Mouse (Mus musculus) kidney, postnatal 25 days (tissue): Measurements from ENCODE around the gene Akap14.
A peak's percentile ranks its signal among the peaks of the same experiment; 100 is the strongest.
"Not testable (repeated sequence)": the region's sequence is repeated elsewhere in the genome, so short reads cannot be mapped to it uniquely, and the experiment has no call there.

Experiments used
- DNase-seq, 2 experiments: peaks; one replicate each; pipeline ENCODE4 v3.0.0; 2021; ENCODE audit warnings: mixed read lengths in 2 of 2

The Akap14 gene

DNA sequence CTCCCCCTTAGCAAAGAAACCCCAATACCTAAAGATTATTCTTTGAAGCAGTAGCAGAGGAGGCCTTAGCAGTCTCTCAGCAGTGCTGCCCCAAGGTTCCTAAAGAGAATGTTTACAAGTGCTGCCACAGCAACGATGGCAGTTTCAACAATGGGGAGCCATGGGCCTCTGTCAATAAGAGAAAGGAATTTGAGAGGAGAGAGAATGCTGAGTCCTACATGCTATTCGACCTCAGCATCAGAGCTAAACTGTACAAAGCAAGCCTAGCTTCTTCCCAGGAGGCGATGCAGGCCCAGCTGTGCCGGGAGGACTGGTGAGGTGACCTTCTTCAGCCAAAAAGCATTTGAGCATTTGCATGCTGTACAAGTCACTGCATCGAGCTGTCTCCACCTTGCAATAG is at the start of gene Akap14:
Gene Akap14 (minus strand): TSS at position 101 of the 400 bp plus-strand sequence.
- DNase-seq: no peak

GRCm38 (mm10) chrX:37210941-37211340 is 42.3 kb upstream of the Akap14 start, which contains the start of gene Gm9:
Gene Gm9, minus strand, starts transcription at chrX:37211041.
- no peak for DNase-seq

DNA sequence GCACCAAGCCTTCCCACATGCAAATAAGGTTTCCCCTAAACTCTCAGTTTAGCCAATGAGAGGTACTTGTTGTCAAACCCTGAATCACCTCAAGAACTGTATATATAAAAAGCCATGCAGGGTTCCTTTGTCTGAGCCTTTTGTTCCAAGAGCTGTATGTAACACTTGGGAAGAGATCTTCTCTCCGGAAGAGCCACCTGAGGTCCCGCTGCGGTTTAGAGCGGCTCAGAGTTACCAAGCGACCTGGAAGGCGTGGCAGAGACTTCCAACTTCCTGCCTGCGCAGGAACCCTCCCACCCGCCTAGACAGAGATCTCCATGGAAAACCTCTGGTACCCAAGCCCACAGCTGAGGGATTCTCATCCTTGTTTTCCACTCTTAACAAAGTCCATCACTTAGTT is 30.0 kb upstream of the Akap14 start:
- DNase-seq: no peak

DNA sequence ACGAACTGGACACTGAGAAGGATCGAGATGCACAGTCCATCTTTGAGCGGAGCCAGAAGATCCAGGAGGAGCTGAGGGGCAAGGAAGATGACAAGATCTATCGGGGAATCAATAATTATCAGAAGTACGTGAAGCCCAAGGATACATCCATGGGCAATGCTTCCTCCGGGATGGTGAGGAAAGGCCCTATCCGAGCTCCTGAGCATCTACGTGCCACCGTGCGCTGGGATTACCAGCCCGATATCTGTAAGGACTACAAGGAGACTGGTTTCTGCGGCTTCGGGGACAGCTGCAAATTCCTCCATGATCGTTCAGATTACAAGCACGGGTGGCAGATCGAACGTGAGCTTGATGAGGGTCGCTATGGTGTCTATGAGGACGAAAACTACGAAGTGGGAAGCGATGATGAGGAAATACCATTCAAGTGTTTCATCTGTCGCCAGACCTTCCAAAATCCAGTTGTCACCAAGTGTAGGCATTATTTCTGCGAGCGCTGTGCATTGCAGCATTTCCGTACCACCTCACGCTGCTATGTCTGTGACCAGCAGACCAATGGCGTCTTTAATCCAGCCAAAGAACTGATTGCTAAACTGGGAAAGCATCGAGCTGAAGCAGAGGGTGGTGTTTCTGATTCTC is 23.2 kb upstream of the Akap14 start:
- DNase-seq: peak in 1 of 2 experiments; percentile 40

DNA sequence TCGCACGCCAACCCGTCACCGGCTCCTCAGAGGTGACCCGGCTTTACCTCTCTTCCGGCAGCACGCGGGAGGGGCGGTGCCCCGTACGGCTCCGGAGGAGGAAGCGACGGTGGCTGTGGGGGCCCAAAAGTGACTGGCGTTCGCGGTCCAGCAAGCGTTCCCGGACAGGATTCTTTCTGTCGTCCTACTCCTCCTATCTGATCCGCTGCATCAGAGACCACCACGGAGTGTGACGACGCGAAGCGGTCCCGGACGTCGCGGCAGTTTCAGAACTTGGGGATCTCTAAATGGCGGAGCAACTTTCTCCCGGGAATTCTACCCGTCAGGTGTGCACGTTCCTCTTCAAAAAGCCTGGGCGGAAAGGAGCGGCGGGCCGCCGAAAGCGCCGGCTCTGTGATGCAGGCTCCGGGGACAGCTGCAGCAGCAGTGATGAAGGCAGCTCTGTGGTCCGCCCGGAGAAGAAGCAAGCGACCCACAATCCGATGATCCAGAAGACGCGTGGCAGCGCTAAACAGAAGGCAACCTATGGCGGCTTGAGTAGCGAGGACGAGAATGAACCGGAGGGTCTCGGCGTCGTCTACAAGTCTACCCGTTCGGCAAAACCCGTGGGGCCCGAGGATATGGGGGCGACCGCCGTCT is 22.6 kb upstream of the Akap14 start, which contains the start of the genes Ndufa1 and Rnf113a1:
Gene Ndufa1 (minus strand): TSS at position 59 of the 639 bp plus-strand sequence.
Gene Rnf113a1 (plus strand): TSS at position 141 of the 639 bp plus-strand sequence.
- peak; percentile 87 to 93 for DNase-seq

- DNase-seq: peak in 1 of 2 experiments; percentile 1
Measured at GRCm38 (mm10) chrX:37190755-37191104, 22.1 kb upstream of the Akap14 start.

DNA sequence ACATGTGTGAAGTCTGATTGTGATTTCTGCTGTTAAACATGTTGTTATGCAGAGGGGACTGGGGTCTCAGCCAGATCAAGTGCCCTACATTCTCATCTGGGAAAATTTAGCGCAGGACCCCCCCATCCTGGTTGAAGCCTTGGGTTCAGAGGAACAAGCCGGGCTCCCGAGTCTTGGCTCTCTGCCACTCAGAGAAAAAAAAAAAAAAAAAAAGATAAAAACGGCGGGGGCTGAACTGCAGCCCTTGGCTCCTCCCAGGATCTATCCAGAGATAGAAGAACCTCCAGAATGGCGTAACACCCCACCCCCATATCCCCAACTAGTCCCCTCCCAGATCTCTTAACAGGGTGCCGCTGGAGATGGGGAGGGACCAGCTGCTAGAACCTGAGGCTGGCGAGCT is 15.8 kb upstream of the Akap14 start:
- DNase-seq: not testable (repeated sequence)

- DNase-seq: peak in 1 of 2 experiments; percentile 59
Measured at GRCm38 (mm10) chrX:37167085-37167484, 1.6 kb downstream of the Akap14 start.

DNA sequence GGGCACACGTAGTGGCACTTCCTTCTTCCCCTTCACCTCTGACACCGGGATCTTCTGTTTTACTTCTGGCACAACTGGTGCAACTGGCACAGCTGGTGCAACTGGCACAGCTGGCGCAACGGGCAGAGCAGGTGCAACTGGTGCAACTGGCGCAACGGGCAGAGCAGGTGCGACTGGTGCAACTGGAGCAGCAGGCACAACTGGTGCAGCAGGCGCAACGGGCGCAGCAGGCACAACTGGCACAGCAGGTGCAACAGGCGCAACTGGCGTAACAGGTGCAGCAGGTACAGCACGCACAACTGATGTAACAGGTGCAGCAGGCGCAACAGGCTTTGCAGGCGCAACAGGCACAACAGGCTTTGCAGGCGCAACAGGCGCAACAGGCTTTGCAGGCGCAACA is 5.5 kb downstream of the Akap14 start:
- no peak for DNase-seq

GRCm38 (mm10) chrX:37161169-37161568 is 7.5 kb downstream of the Akap14 start:
- no peak for DNase-seq

DNA sequence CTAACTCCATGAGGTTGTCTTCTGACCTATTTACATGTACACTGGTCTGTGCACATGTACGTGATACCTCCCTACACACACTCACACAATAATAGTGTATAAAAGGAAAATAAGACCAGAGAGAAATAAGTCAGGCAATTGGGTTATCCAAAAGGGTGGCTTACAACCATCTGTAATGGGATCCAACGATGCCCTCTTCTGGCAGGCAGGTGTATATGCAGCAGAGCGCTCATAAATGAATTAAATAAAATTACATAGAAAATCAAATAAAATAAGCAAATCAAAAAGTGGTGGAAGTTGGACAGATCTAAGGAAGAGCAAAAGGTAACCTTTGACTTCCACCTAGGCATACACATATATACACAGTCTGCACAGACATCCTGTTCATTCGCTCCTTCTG is 10.8 kb downstream of the Akap14 start:
- no peak for DNase-seq

DNA sequence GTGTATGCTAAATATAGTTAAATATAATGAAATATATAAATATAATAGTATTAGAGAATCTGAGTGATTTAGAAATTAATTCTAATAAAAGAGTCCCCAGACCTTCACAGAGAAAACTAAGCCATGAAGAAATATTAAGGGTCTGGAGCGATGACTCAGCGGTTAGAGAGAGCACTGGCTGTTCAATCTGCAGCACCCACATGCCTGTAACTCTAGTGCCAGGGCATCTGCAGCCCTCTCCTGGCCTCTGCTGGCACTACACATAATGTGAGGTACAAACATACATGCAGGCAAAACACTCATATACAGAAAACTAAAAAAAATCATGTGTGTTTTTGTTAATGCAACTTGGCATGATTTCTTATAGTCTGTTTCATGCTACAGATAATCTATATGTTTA is 23.7 kb downstream of the Akap14 start:
- peak in 1 of 2 experiments; percentile 34 for DNase-seq

DNA sequence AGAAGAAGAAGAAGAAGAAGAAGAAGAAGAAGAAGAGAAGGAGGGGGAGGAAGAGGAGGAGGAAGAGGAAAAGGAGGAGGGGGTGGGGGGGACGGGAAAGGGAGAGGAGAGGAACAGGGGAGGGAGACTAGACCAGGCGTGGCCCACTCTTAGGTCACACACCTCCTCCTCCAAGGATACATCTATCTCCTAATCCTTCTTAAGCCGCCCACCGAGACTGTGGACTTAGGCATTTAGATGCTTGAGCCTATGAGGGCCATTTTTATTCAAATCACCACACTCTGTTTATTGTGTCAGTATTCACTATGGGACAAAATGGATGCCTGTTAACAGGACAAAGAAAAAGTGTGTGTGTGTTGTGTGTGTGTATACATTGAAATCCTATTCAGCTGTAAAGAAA is 24.1 kb downstream of the Akap14 start:
- not testable (repeated sequence) for DNase-seq

GRCm38 (mm10) chrX:37141732-37142131 is 26.9 kb downstream of the Akap14 start:
- DNase-seq: no peak

DNA sequence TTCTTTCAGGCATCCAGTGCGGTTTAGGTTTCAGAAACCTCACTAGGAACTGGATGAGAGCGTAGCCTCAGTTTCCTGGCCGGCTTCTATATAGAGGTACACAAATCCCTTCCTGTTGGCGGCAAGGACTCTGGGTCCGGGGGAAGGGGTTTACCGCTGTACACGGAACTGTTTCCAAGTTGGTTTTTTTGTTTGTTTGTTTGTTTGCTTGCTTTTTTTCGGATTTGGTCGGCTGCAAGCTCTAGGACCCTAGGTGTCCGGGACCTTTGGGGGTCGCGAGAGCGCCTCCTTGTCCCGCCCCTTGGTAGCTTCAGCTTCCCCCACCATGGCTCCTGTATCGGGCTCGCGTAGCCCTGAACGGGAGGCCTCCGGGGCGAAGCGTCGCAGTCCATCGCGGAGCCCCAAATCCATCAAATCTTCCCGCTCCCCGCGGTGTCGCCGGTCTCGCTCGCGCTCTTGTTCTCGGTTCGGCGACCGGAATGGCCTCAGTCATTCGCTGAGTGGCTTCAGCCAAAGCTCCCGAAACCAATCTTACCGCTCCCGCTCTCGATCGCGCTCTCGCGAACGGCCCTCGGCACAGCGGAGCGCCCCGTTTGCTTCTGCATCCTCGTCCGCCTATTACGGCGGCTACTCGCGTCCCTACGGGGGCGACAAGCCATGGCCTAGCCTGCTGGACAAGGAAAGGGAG is 41.8 kb downstream of the Akap14 start, which contains the start of gene Nkap:
Gene Nkap (plus strand): TSS at position 125 of the 688 bp plus-strand sequence.
- peak; percentile 75 to 77 for DNase-seq

DNA sequence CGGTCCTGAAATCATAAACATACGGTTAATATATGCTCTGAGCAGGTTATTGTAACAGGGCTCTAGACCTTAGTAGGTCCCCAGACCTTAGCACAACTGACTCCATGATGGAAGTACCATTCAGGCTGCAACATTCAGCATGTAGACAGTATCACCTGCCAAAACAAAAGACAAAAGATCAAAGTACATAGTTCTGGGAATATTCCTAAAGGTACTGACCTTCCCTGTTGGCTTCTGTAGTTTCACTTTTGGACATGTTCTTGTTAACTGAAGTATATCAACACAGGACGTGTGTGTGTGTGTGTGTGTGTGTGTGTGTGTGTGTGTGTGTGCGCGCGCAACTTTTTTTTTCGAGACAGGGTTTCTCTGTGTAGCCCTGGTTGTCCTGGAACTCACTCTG is 43.1 kb downstream of the Akap14 start:
- DNase-seq: no peak

DNA sequence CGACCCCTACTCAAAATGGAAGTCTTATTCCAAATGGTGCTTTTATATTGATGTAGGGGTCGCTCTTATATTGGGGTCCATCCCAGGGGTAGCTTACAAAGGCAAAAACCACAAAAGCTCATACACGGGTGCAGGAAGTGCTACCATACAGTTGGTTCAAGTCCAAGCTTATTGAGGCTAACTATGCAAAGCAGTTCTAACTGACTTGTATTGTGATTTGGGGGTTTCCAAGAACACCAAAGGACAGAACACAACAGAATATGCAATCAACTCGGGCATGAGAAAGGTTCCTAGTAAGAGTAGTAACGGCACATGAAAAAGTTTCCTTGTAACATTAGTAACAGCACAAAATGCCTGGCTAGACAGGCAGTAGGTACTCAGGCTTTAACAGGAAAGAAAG is 48.4 kb downstream of the Akap14 start:
- no peak for DNase-seq

- DNase-seq: no peak
Measured at GRCm38 (mm10) chrX:37119585-37119984, 49.1 kb downstream of the Akap14 start.

DNA sequence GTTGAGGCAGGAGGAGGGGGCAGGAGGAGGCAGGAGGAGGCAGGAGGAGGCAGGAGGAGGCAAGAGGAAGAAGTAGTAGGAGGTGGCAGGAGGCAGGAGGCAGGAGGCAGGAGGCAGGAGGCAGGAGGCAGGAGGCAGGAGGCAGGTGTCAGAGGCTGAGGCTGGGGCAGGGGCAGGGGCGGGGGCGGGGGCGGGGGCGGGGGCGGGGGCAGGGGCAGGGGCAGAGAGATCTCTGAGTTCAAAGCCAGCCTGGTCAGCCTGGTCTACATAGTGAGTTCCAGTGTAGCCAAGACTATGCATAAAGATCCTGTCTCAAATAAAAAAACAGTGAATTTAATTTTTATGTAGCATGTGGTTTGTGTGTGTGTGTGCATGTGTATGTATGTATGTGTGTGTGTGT is 51.6 kb downstream of the Akap14 start:
- DNase-seq: no peak

GRCm38 (mm10) chrX:37110881-37111193 is 57.8 kb downstream of the Akap14 start:
- DNase-seq: no peak

DNA sequence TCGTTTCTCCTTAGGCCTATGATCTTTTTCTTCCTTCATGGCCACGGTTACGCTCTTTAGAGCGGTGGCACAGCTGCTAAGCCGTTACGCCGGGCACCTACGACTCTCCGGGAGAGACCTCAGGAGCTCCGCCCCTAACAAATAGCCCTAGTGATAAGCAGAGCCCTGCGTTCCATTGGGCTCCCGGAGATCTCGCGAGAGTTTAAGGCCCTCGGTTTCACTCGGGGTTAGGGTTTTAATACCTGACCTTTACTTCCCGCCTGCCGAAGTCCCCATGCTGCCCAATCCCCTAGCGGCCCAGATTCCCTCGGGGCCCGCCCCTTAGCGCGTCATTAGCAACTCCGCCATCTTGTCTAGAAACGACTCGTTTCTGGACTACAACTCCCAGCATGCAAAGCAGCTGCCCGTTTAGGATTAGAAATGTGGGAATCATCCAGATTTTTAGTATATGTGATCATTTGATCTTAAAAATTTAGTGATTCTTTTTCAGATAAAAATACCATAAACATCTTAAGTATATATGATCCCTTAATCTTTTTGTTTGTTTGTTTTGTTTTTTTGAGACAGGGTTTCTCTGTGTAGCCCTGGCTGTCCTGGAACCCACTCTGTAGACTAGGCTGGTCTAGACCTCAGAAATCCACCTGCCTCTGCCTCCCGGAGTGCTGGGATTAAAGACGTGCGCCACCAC is 58.3 kb downstream of the Akap14 start, which contains the start of gene Upf3b:
Gene Upf3b (minus strand): TSS at position 130 of the 688 bp plus-strand sequence.
- DNase-seq: peak; percentile 94 to 97

DNA sequence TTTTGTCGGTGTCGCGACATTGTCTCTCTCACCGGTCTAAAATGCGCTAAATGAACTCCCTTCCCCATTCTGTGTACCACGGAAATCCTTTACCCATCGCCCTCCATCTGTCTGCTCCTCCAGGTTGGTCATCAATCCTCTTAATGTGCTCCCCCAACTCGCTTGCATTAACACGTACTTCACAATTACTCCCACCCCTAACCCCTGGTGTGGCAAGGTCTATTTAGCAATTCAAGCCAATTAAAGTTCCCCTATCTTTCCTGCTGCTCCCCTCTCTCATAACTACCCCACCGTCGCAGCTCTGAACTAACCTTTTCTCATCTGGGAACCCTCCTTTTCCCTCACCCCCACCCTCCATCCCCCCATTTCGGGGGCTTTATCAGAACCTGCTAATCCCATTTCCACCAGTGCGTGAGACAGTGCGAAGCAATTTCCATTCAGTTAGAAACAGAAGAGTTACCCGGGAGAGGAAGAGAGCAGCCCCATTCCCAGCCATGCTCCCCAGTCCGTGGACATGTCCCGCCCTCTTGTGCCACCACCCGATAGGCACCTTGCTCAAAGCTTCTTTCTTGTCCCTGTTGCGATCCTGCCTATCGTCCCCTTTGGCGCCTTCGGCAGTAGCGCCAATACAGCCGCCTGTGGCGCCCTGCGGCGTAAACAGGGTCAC is 59.0 kb downstream of the Akap14 start:
- DNase-seq: no peak

- DNase-seq: no peak
Measured at GRCm38 (mm10) chrX:37103826-37104225, 64.8 kb downstream of the Akap14 start.
